Mouse (Mus musculus): Measurements from ENCODE around the gene Atp1a4.

- TF ChIP-seq POLR2A (IDR thresholded peaks at IDR 0.05; ENCODE audit: borderline replicate concordance, extremely low read depth, insufficient read depth, insufficient read length, poor library complexity, severe bottlenecking) (no peak), CTCF (IDR thresholded peaks at IDR 0.05; ENCODE audit: borderline replicate concordance, extremely low read depth, insufficient read depth, insufficient read length) (no peak)
Observed at GRCm38 (mm10) chr1:172293449-172293848, 35.2 kb upstream of the Atp1a4 start.

Data from brain, embryonic 14.5 days (tissue).